Mouse (Mus musculus): ENCODE data around the gene Mpv17.

DNA sequence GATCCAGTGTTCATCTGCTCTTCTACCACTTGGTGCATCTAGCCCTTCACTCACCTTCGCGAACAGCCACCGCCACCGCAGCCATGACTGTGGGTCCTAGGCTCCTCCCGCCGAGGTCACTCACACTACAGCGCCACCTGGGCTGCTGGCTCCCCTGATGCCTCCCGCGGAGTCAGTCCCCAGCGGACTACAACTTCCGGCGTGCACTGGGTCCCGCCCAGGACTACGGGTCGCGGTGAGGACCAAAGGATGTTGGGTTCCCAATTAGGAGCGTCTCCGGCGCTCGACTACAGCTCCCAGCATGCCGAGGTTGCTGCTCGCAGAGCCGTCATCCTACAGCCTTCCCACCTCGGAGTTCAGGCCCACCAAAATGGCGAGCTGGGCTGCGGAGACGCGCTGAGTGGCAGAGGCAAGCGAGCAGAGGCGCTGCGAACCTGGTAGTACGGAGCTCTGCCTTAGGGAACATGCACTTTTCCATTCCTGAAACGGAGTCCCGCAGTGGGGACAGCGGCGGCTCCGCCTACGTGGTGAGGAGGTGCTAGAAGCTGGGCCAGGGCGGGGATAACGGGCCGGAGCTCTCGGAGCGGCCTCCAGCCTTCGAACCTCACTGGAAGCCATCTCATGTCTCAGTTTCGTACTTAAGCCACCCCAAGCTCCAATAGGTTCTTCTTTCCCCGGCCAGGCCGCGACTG lies 39.0 kb upstream of the Mpv17 start, which contains the start of the genes Snx17 and Eif2b4:
- peak; percentile 93 for TF ChIP-seq CTCF (IDR thresholded peaks at IDR 0.05; ENCODE audit: low read depth)
- TF ChIP-seq EP300 (IDR thresholded peaks at IDR 0.05; ENCODE audit: low read depth) = peak; percentile 40; the same call in 1 of the 2 replicates

Data from liver, postnatal 0 days (tissue).